Comparison of ENCODE assay signal across 14 mouse cellular contexts in the genomic region with DNA sequence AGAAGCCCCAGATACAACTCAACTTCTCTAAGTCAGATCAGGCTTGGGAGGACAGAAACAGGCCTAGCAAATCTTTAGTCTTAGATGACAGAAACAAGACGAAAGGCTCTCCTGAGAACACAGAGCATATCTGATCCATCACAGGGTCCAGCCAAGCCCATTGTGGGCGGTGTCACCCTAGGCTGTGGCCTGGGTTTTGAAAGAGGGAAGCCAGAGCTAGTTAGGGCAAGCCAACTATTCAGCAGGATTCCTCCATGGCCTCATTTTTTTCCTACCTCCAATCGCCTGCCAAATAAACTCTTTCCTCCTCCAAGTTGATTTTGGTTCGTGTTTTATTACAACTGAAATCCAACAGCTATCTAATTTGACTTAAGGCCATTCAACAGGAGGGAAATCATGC. TPM values are rescaled to one million over a fixed set of nuclear protein-coding genes. Genes with fewer than 3 reads are reported as not detected.
DNase-seq lines count a peak whose midpoint lies in the region; ATAC-seq and TF ChIP-seq lines count a peak whose summit lies in the region.
"Had no signal": no experiment of that assay in that cellular context is flagged by ENCODE, and none has a peak within 500 bp of the region (broad histone marks: within the 10 kb centered on the region; RNA-seq: fewer than 3 reads in every experiment).

No protein-coding gene starts in this region.

- H3K9me3 ChIP-seq in limb, embryonic 15.5 days = no peaks in the 10 kb centered on the region
- H3K9me3 ChIP-seq: liver, embryonic 15.5 days; midbrain, embryonic 15.5 days had no signal

- H3K27ac ChIP-seq in layer of hippocampus, adult 2 months = peak overlapping the region; percentile 50
- peak overlapping the region; percentile 43; the same call in 1 of the 2 replicates for H3K27ac ChIP-seq in limb, embryonic 15.5 days
- H3K27ac ChIP-seq: liver, embryonic 15.5 days; midbrain, embryonic 15.5 days had no signal

- H3K4me1 ChIP-seq in limb, embryonic 15.5 days = peaks cover 3% of the 10 kb centered on the region; the same call in 1 of the 2 replicates
- H3K4me1 ChIP-seq: midbrain, embryonic 15.5 days had no signal

- H3K27me3 ChIP-seq in limb, embryonic 15.5 days = no peaks in the 10 kb centered on the region
- H3K27me3 ChIP-seq: liver, embryonic 15.5 days; midbrain, embryonic 15.5 days; Patski had no signal

- H3K4me2 ChIP-seq in limb, embryonic 15.5 days = no peak overlapping the region
- H3K4me2 ChIP-seq: liver, embryonic 15.5 days; midbrain, embryonic 15.5 days had no signal

- ATAC-seq in frontal cortex, adult (ENCODE audit: low TSS enrichment) = peak; percentile 36
- no peak for ATAC-seq in limb, embryonic 15.5 days (ENCODE audit: insufficient number of reproducible peaks, low FRiP score, low TSS enrichment, low read depth)
- ATAC-seq: midbrain, embryonic 15.5 days had no signal

- DNase-seq in frontal cortex, adult 2 months (ENCODE audit: extremely low spot score in 1 of 2, low spot score in 1 of 2) = no peak
- no peak for DNase-seq in layer of hippocampus, adult 2 months (ENCODE audit: low spot score in 2 of 2)
- no peak for DNase-seq in layer of hippocampus, postnatal 25 days (ENCODE audit: extremely low spot score in 1 of 2, low spot score in 1 of 2)
- peak; percentile 30 for DNase-seq in NIH3T3 (ENCODE audit: low read depth)
- no peak for DNase-seq in retina, embryonic 14.5 days (ENCODE audit: low spot score)
- DNase-seq in cerebellum, postnatal 36 days = no peak
- DNase-seq: cerebellum, adult 9-10 months; layer of hippocampus, postnatal 36 days; thymus, postnatal 14 days had no signal

- TF ChIP-seq CTCF in layer of hippocampus, adult 2 months (conservative IDR thresholded peaks at IDR 0.05) = no peak

- no peak overlapping the region for H3K4me3 ChIP-seq in layer of hippocampus, adult 2 months
- no peak overlapping the region for H3K4me3 ChIP-seq in limb, embryonic 15.5 days
- H3K4me3 ChIP-seq: liver, embryonic 15.5 days; midbrain, embryonic 15.5 days had no signal

- no peak overlapping the region for H3K9ac ChIP-seq in limb, embryonic 15.5 days
- H3K9ac ChIP-seq: liver, embryonic 15.5 days; midbrain, embryonic 15.5 days had no signal

- H3K36me3 ChIP-seq in limb, embryonic 15.5 days = no peaks in the 10 kb centered on the region
- H3K36me3 ChIP-seq: midbrain, embryonic 15.5 days had no signal

- WGBS in limb, embryonic 15.5 days = 56% methylated on average over 4 of the region's 4 CpGs

RNA-seq across cellular contexts. Expression of gene Irak1bp1, which starts 32.0 kb away (rescaled TPM):
- polyA plus RNA-seq in frontal cortex, adult 2 months (2012; rRNA removed) = 20.9 and 21.3 TPM in 2 replicates
- total RNA-seq in layer of hippocampus, adult 2 months (2021) = 10 to 100 TPM; 20.8 to 22.3 TPM
- total RNA-seq in layer of hippocampus, postnatal 25 days (2021) = 10 to 100 TPM; 21.9 to 24.5 TPM
- polyA plus RNA-seq in limb, embryonic 15.5 days (2015; fragmentation: Nextera tagmentation; extraction: Ambion mirVana) = 15.3 and 16.9 TPM in 2 replicates
